Mouse (Mus musculus): ENCODE data around the gene Gm17124.
"Not testable (repeated sequence)": the region's sequence is repeated elsewhere in the genome, so short reads cannot be mapped to it uniquely, and the experiment has no call there.

Gene Gm17124

DNA sequence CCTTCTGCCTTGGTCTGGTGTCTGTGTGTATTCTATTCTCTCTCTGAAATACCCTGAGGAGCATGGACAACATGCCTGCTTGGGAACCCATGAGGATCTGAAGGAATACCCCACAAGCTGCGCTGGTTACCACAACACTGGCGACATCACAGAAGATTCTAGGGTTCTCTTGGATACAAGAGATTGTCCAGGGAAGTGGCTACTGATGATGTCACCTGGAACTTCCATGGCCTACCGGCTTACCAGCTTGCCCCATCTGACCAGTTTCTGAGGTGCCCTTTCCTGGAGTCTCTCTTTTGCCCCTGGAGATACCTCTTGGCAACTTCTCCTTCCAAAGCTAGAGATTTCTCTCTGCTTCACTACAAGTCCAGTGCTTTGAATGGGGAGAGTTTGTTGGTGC lies at the start of gene Gm17124:
Gene Gm17124 (minus strand): TSS at position 101 of the 400 bp plus-strand sequence.
- DNase-seq (ENCODE audit: low spot score): not testable (repeated sequence)

DNA sequence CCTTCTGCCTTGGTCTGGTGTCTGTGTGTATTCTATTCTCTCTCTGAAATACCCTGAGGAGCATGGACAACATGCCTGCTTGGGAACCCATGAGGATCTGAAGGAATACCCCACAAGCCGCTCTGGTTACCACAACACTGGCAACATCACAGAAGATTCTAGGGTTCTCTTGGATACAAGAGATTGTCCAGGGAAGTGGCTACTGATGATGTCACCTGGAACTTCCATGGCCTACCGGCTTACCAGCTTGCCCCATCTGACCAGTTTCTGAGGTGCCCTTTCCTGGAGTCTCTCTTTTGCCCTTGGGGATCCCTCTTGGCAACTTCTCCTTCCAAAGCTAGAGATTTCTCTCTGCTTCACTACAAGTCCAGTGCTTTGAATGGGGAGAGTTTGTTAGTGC lies 42.1 kb upstream of the Gm17124 start, which contains the start of gene Gm3633:
Gene Gm3633 (minus strand): TSS at position 101 of the 400 bp plus-strand sequence.
- not testable (repeated sequence) for DNase-seq (ENCODE audit: low spot score)
